Mouse (Mus musculus): ENCODE data around the gene D10Wsu102e. TPM values are rescaled to one million over a fixed set of nuclear protein-coding genes. Genes with fewer than 3 reads are reported as not detected.

D10Wsu102e gene
- 0.23 and 0.27 TPM in 2 replicates for polyA plus RNA-seq (2015; fragmentation: Nextera tagmentation; extraction: Ambion mirVana)

GRCm38 (mm10) chr10:83359956-83360355 is at the start of gene D10Wsu102e:
Gene D10Wsu102e (plus strand): TSS chr10:83360221.
- H3K4me1 ChIP-seq (replicated peaks; ENCODE audit: control insufficient read depth, insufficient read depth) = no peaks in the 10 kb centered on the region
- peak within 1 kb of the TSS; percentile 95 for H3K4me2 ChIP-seq (replicated peaks; ENCODE audit: low read depth)
- under 1% methylated on average over 30 of the region's 30 CpGs for WGBS

DNA sequence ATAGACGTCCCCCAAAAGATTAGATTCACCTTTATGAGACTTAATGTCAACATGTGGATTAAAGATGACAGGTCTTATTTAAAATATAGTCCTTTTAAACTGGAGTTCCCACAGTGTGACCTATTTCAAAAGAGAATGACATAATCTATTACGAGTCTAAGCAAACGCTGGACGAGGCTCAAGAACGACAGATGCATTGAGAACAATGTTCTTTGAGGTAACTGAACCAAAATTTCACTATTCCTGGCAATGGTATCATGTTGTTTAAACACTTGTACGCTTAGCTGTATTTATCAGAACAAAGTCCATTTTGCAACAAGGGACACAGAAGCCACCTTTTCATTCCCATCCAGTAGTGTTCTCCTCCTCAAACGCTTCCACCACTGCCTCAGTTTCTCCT is 49.7 kb upstream of the D10Wsu102e start:
- no peak overlapping the region for H3K27ac ChIP-seq (replicated peaks)
- TF ChIP-seq CTCF (IDR thresholded peaks at IDR 0.05; ENCODE audit: low read depth) = no peak
- no peak for TF ChIP-seq EP300 (optimal IDR thresholded peaks at IDR 0.05)
- ATAC-seq (ENCODE audit: low FRiP score, low TSS enrichment) (no peak), DNase-seq (ENCODE audit: low spot score) (no peak)
- H3K9me3 ChIP-seq (ENCODE audit: control insufficient read depth, low read length) = no peaks in the 10 kb centered on the region
- no peak overlapping the region for H3K4me2 ChIP-seq (replicated peaks; ENCODE audit: low read depth)
- no peaks in the 10 kb centered on the region for H3K36me3 ChIP-seq (ENCODE audit: control insufficient read depth, insufficient read depth, low read length)
- 26% methylated on average over 7 of the region's 7 CpGs for WGBS
- no peaks in the 10 kb centered on the region for H3K27me3 ChIP-seq (ENCODE audit: control insufficient read depth, insufficient read depth, low read length)
- H3K9ac ChIP-seq (ENCODE audit: low read length) = no peak overlapping the region
- H3K4me3 ChIP-seq (ENCODE audit: low read depth, low read length) = no peak overlapping the region
- H3K4me1 ChIP-seq (replicated peaks; ENCODE audit: control insufficient read depth, insufficient read depth) = no peaks in the 10 kb centered on the region

More at GRCm38 (mm10) chr10:83359956-83360355, at the start of gene D10Wsu102e:
- TF ChIP-seq CTCF (IDR thresholded peaks at IDR 0.05; ENCODE audit: low read depth) (no peak; the same call in 1 of the 2 replicates), EP300 (optimal IDR thresholded peaks at IDR 0.05) (no peak)
- Histone ChIP-seq H3K9ac (ENCODE audit: low read length) (peak within 1 kb of the TSS; percentile 78), H3K9me3 (ENCODE audit: control insufficient read depth, low read length) (no peaks in the 10 kb centered on the region), H3K27ac (replicated peaks) (peak within 1 kb of the TSS; percentile 82), H3K27me3 (ENCODE audit: control insufficient read depth, insufficient read depth, low read length) (no peaks in the 10 kb centered on the region), H3K36me3 (ENCODE audit: control insufficient read depth, insufficient read depth, low read length) (peaks cover 7% of the 10 kb centered on the region; the same call in 1 of the 2 replicates), H3K4me3 (ENCODE audit: low read depth, low read length) (peak within 1 kb of the TSS; percentile 82)
- DNase-seq (ENCODE audit: low spot score) = peak; percentile 98
- ATAC-seq (ENCODE audit: low FRiP score, low TSS enrichment) = peak; percentile 98

DNA sequence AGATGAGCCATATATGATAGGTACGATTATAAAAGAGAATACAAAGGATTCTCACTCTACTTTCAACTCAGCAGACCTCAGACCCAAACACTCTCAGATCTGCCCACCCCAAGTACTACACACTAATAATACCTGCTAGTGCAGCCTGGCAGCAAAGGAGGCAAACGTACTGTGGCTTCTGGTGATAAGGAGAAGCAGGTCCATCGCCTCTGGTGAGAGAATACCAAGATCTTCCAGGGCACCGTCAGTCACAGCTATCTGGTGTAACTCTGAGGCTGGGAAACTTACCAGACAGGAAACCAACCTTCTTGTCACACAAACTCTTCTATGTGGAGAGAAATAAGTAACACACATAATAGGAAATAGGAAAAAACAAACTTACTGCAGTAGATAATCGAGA is 47.0 kb upstream of the D10Wsu102e start:
- no peak overlapping the region for H3K9ac ChIP-seq (ENCODE audit: low read length)
- no peaks in the 10 kb centered on the region for H3K27me3 ChIP-seq (ENCODE audit: control insufficient read depth, insufficient read depth, low read length)
- DNase-seq (ENCODE audit: low spot score) (no peak), ATAC-seq (ENCODE audit: low FRiP score, low TSS enrichment) (no peak)
- no peaks in the 10 kb centered on the region for H3K36me3 ChIP-seq (ENCODE audit: control insufficient read depth, insufficient read depth, low read length)
- H3K4me1 ChIP-seq (replicated peaks; ENCODE audit: control insufficient read depth, insufficient read depth) = no peaks in the 10 kb centered on the region
- no peaks in the 10 kb centered on the region for H3K9me3 ChIP-seq (ENCODE audit: control insufficient read depth, low read length)
- no peak overlapping the region for H3K4me2 ChIP-seq (replicated peaks; ENCODE audit: low read depth)
- TF ChIP-seq EP300 (optimal IDR thresholded peaks at IDR 0.05) = no peak
- TF ChIP-seq CTCF (IDR thresholded peaks at IDR 0.05; ENCODE audit: low read depth) = no peak
- no peak overlapping the region for H3K4me3 ChIP-seq (ENCODE audit: low read depth, low read length)
- no peak overlapping the region for H3K27ac ChIP-seq (replicated peaks)
- WGBS = 78% methylated on average over 5 of the region's 5 CpGs

DNA sequence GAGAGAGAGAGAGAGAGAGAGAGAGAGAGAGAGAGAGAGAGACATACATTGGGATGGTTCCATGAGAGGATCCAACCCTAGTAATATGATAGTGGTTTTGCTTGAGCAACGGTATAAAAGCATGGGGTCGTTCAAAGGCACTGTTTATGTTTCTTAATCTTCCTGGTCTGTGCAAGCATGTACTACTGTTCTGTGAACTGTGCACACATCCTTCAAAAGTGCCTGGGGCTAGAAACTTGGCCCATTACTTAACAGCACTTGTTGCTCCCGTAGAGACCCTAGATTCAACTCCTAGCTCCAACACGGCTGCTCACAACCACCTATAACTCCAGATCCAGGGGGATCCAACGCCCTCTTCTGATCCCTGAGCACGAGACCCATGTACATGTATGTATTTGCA is 39.6 kb upstream of the D10Wsu102e start:
- Histone ChIP-seq H3K9me3 (ENCODE audit: control insufficient read depth, low read length) (no peaks in the 10 kb centered on the region), H3K4me2 (replicated peaks; ENCODE audit: low read depth) (no peak overlapping the region), H3K4me1 (replicated peaks; ENCODE audit: control insufficient read depth, insufficient read depth) (no peaks in the 10 kb centered on the region), H3K27me3 (ENCODE audit: control insufficient read depth, insufficient read depth, low read length) (no peaks in the 10 kb centered on the region), H3K36me3 (ENCODE audit: control insufficient read depth, insufficient read depth, low read length) (no peaks in the 10 kb centered on the region), H3K4me3 (ENCODE audit: low read depth, low read length) (no peak overlapping the region), H3K9ac (ENCODE audit: low read length) (no peak overlapping the region), H3K27ac (replicated peaks) (no peak overlapping the region)
- TF ChIP-seq EP300 (optimal IDR thresholded peaks at IDR 0.05) (no peak), CTCF (IDR thresholded peaks at IDR 0.05; ENCODE audit: low read depth) (no peak)
- DNase-seq (ENCODE audit: low spot score) (no peak), ATAC-seq (ENCODE audit: low FRiP score, low TSS enrichment) (no peak)
- WGBS = 65% methylated on average over 6 of the region's 6 CpGs

DNA sequence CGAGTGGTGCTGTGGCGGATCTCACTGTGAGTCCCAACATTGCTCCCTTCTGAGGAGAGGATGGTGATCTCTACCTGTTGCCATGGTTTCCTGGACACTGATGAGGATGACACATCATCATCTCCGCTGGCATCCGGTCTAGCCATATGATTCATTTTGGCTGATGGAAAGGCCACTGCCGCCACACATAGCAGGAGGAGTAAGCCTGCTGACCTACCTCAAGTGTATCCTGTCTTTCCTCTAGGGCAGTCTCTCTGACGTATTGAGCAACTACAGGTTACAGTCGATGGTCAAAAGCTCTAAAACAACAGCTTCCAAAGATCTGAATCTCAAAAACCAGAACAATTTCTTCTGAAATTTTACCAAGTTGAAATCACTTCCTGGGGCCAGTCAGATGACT is 39.2 kb upstream of the D10Wsu102e start:
- ATAC-seq (ENCODE audit: low FRiP score, low TSS enrichment) = no peak
- Histone ChIP-seq H3K4me2 (replicated peaks; ENCODE audit: low read depth) (no peak overlapping the region), H3K4me1 (replicated peaks; ENCODE audit: control insufficient read depth, insufficient read depth) (no peaks in the 10 kb centered on the region), H3K36me3 (ENCODE audit: control insufficient read depth, insufficient read depth, low read length) (no peaks in the 10 kb centered on the region), H3K27ac (replicated peaks) (no peak overlapping the region), H3K27me3 (ENCODE audit: control insufficient read depth, insufficient read depth, low read length) (no peaks in the 10 kb centered on the region), H3K9me3 (ENCODE audit: control insufficient read depth, low read length) (no peaks in the 10 kb centered on the region), H3K4me3 (ENCODE audit: low read depth, low read length) (no peak overlapping the region), H3K9ac (ENCODE audit: low read length) (no peak overlapping the region)
- WGBS = 86% methylated on average over 7 of the region's 7 CpGs
- TF ChIP-seq EP300 (optimal IDR thresholded peaks at IDR 0.05) (no peak), CTCF (IDR thresholded peaks at IDR 0.05; ENCODE audit: low read depth) (no peak)
- DNase-seq (ENCODE audit: low spot score) = no peak

DNA sequence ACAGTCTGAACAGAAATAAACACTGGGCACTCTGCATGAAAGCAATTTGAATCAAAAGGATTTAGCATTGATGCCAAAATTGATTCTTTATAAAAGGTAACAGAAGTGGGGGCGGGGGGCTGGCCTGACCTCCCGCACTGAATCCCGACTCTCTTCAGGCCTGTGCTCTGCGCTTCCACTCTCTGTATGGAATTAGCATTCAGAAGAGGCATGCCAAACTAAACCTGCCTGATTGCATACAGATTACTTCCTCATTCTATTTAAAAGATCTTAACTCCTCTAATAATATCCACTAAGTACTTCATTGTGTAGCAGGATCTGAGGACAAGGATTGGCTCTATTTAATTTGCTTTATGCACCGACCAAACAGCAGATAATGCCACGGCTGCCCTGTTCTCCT is 38.5 kb upstream of the D10Wsu102e start:
- TF ChIP-seq EP300 (optimal IDR thresholded peaks at IDR 0.05) (no peak), CTCF (IDR thresholded peaks at IDR 0.05; ENCODE audit: low read depth) (no peak)
- Histone ChIP-seq H3K27me3 (ENCODE audit: control insufficient read depth, insufficient read depth, low read length) (no peaks in the 10 kb centered on the region), H3K9ac (ENCODE audit: low read length) (no peak overlapping the region), H3K9me3 (ENCODE audit: control insufficient read depth, low read length) (no peaks in the 10 kb centered on the region), H3K27ac (replicated peaks) (no peak overlapping the region), H3K4me3 (ENCODE audit: low read depth, low read length) (no peak overlapping the region), H3K4me2 (replicated peaks; ENCODE audit: low read depth) (no peak overlapping the region), H3K4me1 (replicated peaks; ENCODE audit: control insufficient read depth, insufficient read depth) (no peaks in the 10 kb centered on the region), H3K36me3 (ENCODE audit: control insufficient read depth, insufficient read depth, low read length) (no peaks in the 10 kb centered on the region)
- no peak for DNase-seq (ENCODE audit: low spot score)
- 61% methylated on average over 6 of the region's 6 CpGs for WGBS
- no peak for ATAC-seq (ENCODE audit: low FRiP score, low TSS enrichment)
